Comparison of ENCODE assay signal across 8 mouse cellular contexts in the genomic region with DNA sequence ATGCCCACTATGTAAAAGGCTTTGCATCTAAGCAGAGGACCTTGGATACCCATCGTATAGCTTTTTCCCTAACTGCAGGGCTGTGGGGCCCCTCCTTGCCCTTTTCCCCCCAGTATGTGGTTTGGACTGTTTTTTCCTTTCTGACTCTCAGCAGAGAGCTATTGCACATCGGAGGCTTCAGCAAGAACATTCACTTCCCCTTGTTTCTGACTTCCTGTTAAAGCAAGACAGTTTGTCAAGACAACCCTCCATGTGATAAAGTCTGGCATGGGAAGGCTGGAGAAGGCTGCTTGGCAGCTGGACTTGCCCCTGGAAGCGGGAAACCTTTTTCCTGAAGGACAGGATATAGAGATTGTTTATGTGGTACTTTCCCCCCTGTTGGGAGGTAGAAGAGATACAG. TPM values are rescaled to one million over a fixed set of nuclear protein-coding genes. Genes with fewer than 3 reads are reported as not detected.
DNase-seq lines count a peak whose midpoint lies in the region; ATAC-seq lines count a peak whose summit lies in the region.

No protein-coding gene starts in this region.

- H3K36me3 ChIP-seq in heart, embryonic 12.5 days: peaks cover 56% of the 10 kb centered on the region
- peaks cover 16% of the 10 kb centered on the region; the same call in 1 of the 2 replicates for H3K36me3 ChIP-seq in liver, embryonic 13.5 days

- H3K4me2 ChIP-seq in heart, embryonic 12.5 days: no peak overlapping the region
- no peak overlapping the region for H3K4me2 ChIP-seq in liver, embryonic 13.5 days

- no peak overlapping the region for H3K9ac ChIP-seq in heart, embryonic 12.5 days
- no peak overlapping the region for H3K9ac ChIP-seq in liver, embryonic 13.5 days

- H3K4me3 ChIP-seq in heart, embryonic 12.5 days: no peak overlapping the region
- H3K4me3 ChIP-seq in liver, embryonic 13.5 days (replicated peaks): no peak overlapping the region

- peak overlapping the region; percentile 34; the same call in 1 of the 2 replicates for H3K27ac ChIP-seq in heart, embryonic 12.5 days (ENCODE audit: poor library complexity, severe bottlenecking)
- peak overlapping the region; percentile 69 for H3K27ac ChIP-seq in liver, embryonic 13.5 days

- no peaks in the 10 kb centered on the region for H3K27me3 ChIP-seq in heart, embryonic 12.5 days (replicated peaks)
- H3K27me3 ChIP-seq in liver, embryonic 13.5 days: no peaks in the 10 kb centered on the region

- no peak for ATAC-seq in heart, embryonic 12.5 days (ENCODE audit: insufficient number of reproducible peaks, low FRiP score)
- no peak for ATAC-seq in liver, embryonic 13.5 days (ENCODE audit: low read depth)

- peaks cover 4% of the 10 kb centered on the region; the same call in 1 of the 2 replicates for H3K4me1 ChIP-seq in heart, embryonic 12.5 days (replicated peaks)
- peaks cover 11% of the 10 kb centered on the region; the same call in 1 of the 2 replicates for H3K4me1 ChIP-seq in liver, embryonic 13.5 days (replicated peaks)

- H3K9me3 ChIP-seq in heart, embryonic 12.5 days (replicated peaks): no peaks in the 10 kb centered on the region
- no peaks in the 10 kb centered on the region for H3K9me3 ChIP-seq in liver, embryonic 13.5 days (replicated peaks)

- 64% methylated on average over 3 of the region's 3 CpGs for WGBS in heart, embryonic 12.5 days
- 16% methylated on average over 3 of the region's 3 CpGs for WGBS in liver, embryonic 13.5 days (ENCODE audit: insufficient replicate concordance)

- peak; percentile 18 for DNase-seq in layer of hippocampus, adult 11-12 months (ENCODE audit: low spot score)
- DNase-seq in layer of hippocampus, postnatal 14 days (ENCODE audit: low spot score in 2 of 2): no peak
- peak; percentile 8 for DNase-seq in liver, embryonic 13.5 days
- peak; percentile 12 to 46 for DNase-seq in spleen, postnatal 10 days (ENCODE audit: low spot score in 2 of 2)
- DNase-seq in urinary bladder, postnatal 4 days (ENCODE audit: low spot score in 2 of 2): no peak
- no peak for DNase-seq in cerebellum, postnatal 14 days
- no peak for DNase-seq in cerebellum, adult 18-20 months

RNA-seq across cellular contexts. Expression of a gene that starts 37.9 kb away (rescaled TPM):
- not detected for total RNA-seq in layer of hippocampus, postnatal 14 days (2021)
- not detected in 2 replicates for polyA plus RNA-seq in heart, embryonic 12.5 days (2016; fragmentation: Nextera tagmentation; extraction: Ambion mirVana)
- polyA plus RNA-seq in liver, embryonic 13.5 days (2015; fragmentation: Nextera tagmentation; extraction: Ambion mirVana): not detected in 2 replicates

RNA-seq across cellular contexts. Expression of a gene that starts 37.9 kb away (rescaled TPM):
- total RNA-seq in layer of hippocampus, postnatal 14 days (2021): 100 to 1,000 TPM; 139 to 142 TPM
- polyA plus RNA-seq in heart, embryonic 12.5 days (2016; fragmentation: Nextera tagmentation; extraction: Ambion mirVana): 125 and 135 TPM in 2 replicates
- 82.2 and 87.8 TPM in 2 replicates for polyA plus RNA-seq in liver, embryonic 13.5 days (2015; fragmentation: Nextera tagmentation; extraction: Ambion mirVana)

RNA-seq across cellular contexts. Expression of a gene that starts 38.3 kb away (rescaled TPM):
- total RNA-seq in layer of hippocampus, postnatal 14 days (2021): 10 to 100 TPM; 25.5 to 29.3 TPM
- 35.0 and 35.3 TPM in 2 replicates for polyA plus RNA-seq in heart, embryonic 12.5 days (2016; fragmentation: Nextera tagmentation; extraction: Ambion mirVana)
- 4.5 and 4.8 TPM in 2 replicates for polyA plus RNA-seq in liver, embryonic 13.5 days (2015; fragmentation: Nextera tagmentation; extraction: Ambion mirVana)

RNA-seq across cellular contexts. Expression of a gene that starts 56.9 kb away (rescaled TPM):
- 10 to 100 TPM; 17.3 to 18.1 TPM for total RNA-seq in layer of hippocampus, postnatal 14 days (2021)
- 9.0 and 11.8 TPM in 2 replicates for polyA plus RNA-seq in heart, embryonic 12.5 days (2016; fragmentation: Nextera tagmentation; extraction: Ambion mirVana)
- polyA plus RNA-seq in liver, embryonic 13.5 days (2015; fragmentation: Nextera tagmentation; extraction: Ambion mirVana): 8.1 and 8.3 TPM in 2 replicates

Comparison
In these comparisons a context has a peak if more than half of its experiments do, and no peak if none do; other contexts are left out.
1. DNase-seq: peak in layer of hippocampus, adult 11-12 months (single experiment), liver, embryonic 13.5 days (single experiment) and spleen, postnatal 10 days (2 of 2); none in layer of hippocampus, postnatal 14 days (0 of 2), urinary bladder, postnatal 4 days (0 of 2), cerebellum, postnatal 14 days (0 of 2) and cerebellum, adult 18-20 months (0 of 2).